Comparison of ENCODE assay signal across 8 mouse cellular contexts in genomic region chr12:109540739-109541539, GRCm38 (mm10). TPM values are rescaled to one million over a fixed set of nuclear protein-coding genes. Genes with fewer than 3 reads are reported as not detected.
DNase-seq lines count a peak whose midpoint lies in the region; ATAC-seq lines count a peak whose summit lies in the region.

No protein-coding gene starts in this region.

- WGBS in kidney, embryonic 14.5 days: 45% methylated on average over 30 of the region's 30 CpGs
- WGBS in hindbrain, embryonic 10.5 days: 43% methylated on average over 30 of the region's 30 CpGs
- 47% methylated on average over 30 of the region's 30 CpGs for WGBS in limb, embryonic 10.5 days
- 54% methylated on average over 30 of the region's 30 CpGs for WGBS in neural tube, embryonic 13.5 days

- peak overlapping the region; percentile 60; the same call in 1 of the 2 replicates for H3K9ac ChIP-seq in kidney, embryonic 14.5 days (ENCODE audit: low read depth, low read length)
- H3K9ac ChIP-seq in neural tube, embryonic 13.5 days: peak overlapping the region; percentile 89

- no peak overlapping the region for H3K27ac ChIP-seq in kidney, embryonic 14.5 days (ENCODE audit: low read depth, low read length)
- H3K27ac ChIP-seq in hindbrain, embryonic 10.5 days: peak overlapping the region; percentile 60
- peak overlapping the region; percentile 78 for H3K27ac ChIP-seq in limb, embryonic 10.5 days
- H3K27ac ChIP-seq in neural tube, embryonic 13.5 days (replicated peaks): peak overlapping the region; percentile 84

- H3K4me2 ChIP-seq in kidney, embryonic 14.5 days (replicated peaks; ENCODE audit: low read depth, low read length): peak overlapping the region; percentile 41
- H3K4me2 ChIP-seq in neural tube, embryonic 13.5 days: peak overlapping the region; percentile 53

- peak overlapping the region; percentile 42 for H3K4me3 ChIP-seq in kidney, embryonic 14.5 days (ENCODE audit: low read length)
- peak overlapping the region; percentile 52 for H3K4me3 ChIP-seq in hindbrain, embryonic 10.5 days
- H3K4me3 ChIP-seq in limb, embryonic 10.5 days: peak overlapping the region; percentile 57
- H3K4me3 ChIP-seq in neural tube, embryonic 13.5 days: peak overlapping the region; percentile 55

- DNase-seq in kidney, adult 18-20 months: no peak
- peak; percentile 90 for DNase-seq in cerebellum, adult 9-11 months
- DNase-seq in frontal cortex, postnatal 14 days (ENCODE audit: low spot score in 2 of 2): peak; percentile 53 to 63
- peak; percentile 62 for DNase-seq in hindbrain, embryonic 10.5 days (ENCODE audit: low spot score)
- peak; percentile 60 for DNase-seq in limb, embryonic 10.5 days (ENCODE audit: low spot score)
- no peak for DNase-seq in thymus, postnatal 25 days

- no peaks in the 10 kb centered on the region for H3K4me1 ChIP-seq in kidney, embryonic 14.5 days (ENCODE audit: control insufficient read depth, insufficient read depth, low read length)
- H3K4me1 ChIP-seq in hindbrain, embryonic 10.5 days (replicated peaks): peaks cover 15% of the 10 kb centered on the region
- H3K4me1 ChIP-seq in limb, embryonic 10.5 days: peaks cover 14% of the 10 kb centered on the region
- peaks cover 8% of the 10 kb centered on the region; the same call in 1 of the 2 replicates for H3K4me1 ChIP-seq in neural tube, embryonic 13.5 days (replicated peaks)

- peaks cover 38% of the 10 kb centered on the region for H3K9me3 ChIP-seq in kidney, embryonic 14.5 days (ENCODE audit: control insufficient read depth, low read length)
- H3K9me3 ChIP-seq in hindbrain, embryonic 10.5 days: peaks cover 70% of the 10 kb centered on the region
- peaks cover 27% of the 10 kb centered on the region; the same call in 1 of the 2 replicates for H3K9me3 ChIP-seq in limb, embryonic 10.5 days (replicated peaks)
- H3K9me3 ChIP-seq in neural tube, embryonic 13.5 days: peaks cover 48% of the 10 kb centered on the region

- H3K27me3 ChIP-seq in kidney, embryonic 14.5 days (ENCODE audit: control insufficient read depth, insufficient read depth, low read length): no peaks in the 10 kb centered on the region
- H3K27me3 ChIP-seq in hindbrain, embryonic 10.5 days (ENCODE audit: insufficient read depth, poor library complexity, severe bottlenecking): peaks cover 13% of the 10 kb centered on the region
- H3K27me3 ChIP-seq in limb, embryonic 10.5 days (ENCODE audit: low read depth, poor library complexity, severe bottlenecking): no peaks in the 10 kb centered on the region
- no peaks in the 10 kb centered on the region for H3K27me3 ChIP-seq in neural tube, embryonic 13.5 days

- peak; percentile 62; the same call in 1 of the 2 replicates for ATAC-seq in kidney, embryonic 14.5 days (ENCODE audit: low FRiP score, low TSS enrichment)
- ATAC-seq in neural tube, embryonic 13.5 days (ENCODE audit: low read depth): peak; percentile 54

- no peaks in the 10 kb centered on the region for H3K36me3 ChIP-seq in kidney, embryonic 14.5 days (ENCODE audit: control insufficient read depth, insufficient read depth, low read length)
- peaks cover 28% of the 10 kb centered on the region for H3K36me3 ChIP-seq in hindbrain, embryonic 10.5 days
- peaks cover 40% of the 10 kb centered on the region for H3K36me3 ChIP-seq in limb, embryonic 10.5 days
- peaks cover 11% of the 10 kb centered on the region for H3K36me3 ChIP-seq in neural tube, embryonic 13.5 days

RNA-seq across cellular contexts. Expression of gene Rtl1, which starts 59.2 kb away (rescaled TPM):
- 0.35 and 0.56 TPM in 2 replicates for polyA plus RNA-seq in kidney, embryonic 14.5 days (2014; fragmentation: Nextera tagmentation; extraction: Ambion mirVana)
- polyA plus RNA-seq in hindbrain, embryonic 10.5 days (2016; fragmentation: Nextera tagmentation; extraction: Ambion mirVana): 0.63 and 0.73 TPM in 2 replicates
- 0.69 and 0.74 TPM in 2 replicates for polyA plus RNA-seq in limb, embryonic 10.5 days (2016; fragmentation: Nextera tagmentation; extraction: Ambion mirVana)
- 1.5 and 1.7 TPM in 2 replicates for polyA plus RNA-seq in neural tube, embryonic 13.5 days (2015; fragmentation: Nextera tagmentation; extraction: Ambion mirVana)

Comparison
In these comparisons a context has a peak if more than half of its experiments do, and no peak if none do; other contexts are left out.
1. DNase-seq: peak in cerebellum, adult 9-11 months (single experiment), frontal cortex, postnatal 14 days (2 of 2), hindbrain, embryonic 10.5 days (single experiment) and limb, embryonic 10.5 days (single experiment); none in kidney, adult 18-20 months (single experiment) and thymus, postnatal 25 days (single experiment).
2. Peak in every context shown above with its lines, with median percentiles within 50 percentile points of each other: H3K4me3 ChIP-seq.